Mouse (Mus musculus) c-Kit-positive CD71-positive TER-119-positive erythroid progenitor cells, embryonic 14.5 days (primary cell): ENCODE data around the gene Pigo.
A peak's percentile ranks its signal among the peaks of the same experiment; 100 is the strongest.

ENCODE experiments used
- DNase-seq: peaks from one replicate; pipeline ENCODE4 v3.0.0-alpha.2; 2013; ENCODE audit warnings: low spot score

Pigo gene

DNA sequence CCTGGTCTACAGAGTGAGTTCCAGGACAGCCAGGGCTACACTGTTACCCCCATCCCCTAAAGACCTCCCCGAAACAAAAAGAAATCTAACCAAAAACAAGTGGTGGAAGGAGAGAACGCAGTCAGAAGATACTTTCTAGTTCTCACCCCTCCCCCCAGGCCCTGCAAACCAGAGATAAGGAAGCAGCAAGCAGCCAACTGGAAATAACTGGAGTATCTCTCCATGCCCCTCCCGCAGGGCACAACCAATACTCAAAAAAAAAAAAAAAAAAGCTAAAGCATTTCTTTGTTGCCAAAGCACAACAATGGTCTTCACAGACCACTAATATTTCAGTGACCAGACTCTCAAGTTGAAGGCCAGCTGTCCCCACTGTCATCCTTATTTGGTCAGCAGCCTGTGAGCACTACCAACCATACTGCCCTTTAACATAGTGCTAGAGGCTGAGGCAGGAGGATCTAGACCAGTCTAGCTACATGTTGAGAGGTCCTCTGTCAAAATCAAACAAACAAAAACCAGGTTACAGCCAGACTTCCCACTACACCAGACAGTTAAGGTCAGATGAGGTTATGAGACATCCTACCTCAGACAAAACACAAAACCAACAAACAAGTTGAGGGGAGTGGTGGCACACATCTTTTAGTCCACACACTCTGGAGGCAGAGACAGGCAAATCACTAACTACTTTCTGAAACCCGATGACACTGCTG is 12.4 kb upstream of the Pigo start:
- DNase-seq: peak; percentile 90

DNA sequence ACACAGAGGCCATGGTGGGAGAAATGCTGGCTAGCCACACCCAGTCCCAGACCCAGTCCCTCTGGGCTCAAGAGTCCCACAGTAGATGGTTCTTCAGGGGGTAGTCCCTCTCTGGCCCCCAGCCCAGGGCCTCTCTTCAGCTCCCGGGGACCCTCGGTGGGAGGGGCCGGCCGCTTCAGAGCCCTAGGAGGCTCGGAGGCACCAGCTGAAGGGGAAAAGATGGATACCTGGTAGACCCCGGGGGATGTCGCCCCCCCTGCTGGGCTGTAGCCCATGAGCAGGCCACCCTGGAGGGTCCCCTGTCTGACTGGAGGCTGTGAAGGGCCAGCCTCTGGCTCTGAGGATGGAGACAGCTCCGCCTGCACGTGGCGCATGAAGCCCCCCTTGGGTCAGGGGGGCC is 10.7 kb upstream of the Pigo start:
- no peak for DNase-seq

DNA sequence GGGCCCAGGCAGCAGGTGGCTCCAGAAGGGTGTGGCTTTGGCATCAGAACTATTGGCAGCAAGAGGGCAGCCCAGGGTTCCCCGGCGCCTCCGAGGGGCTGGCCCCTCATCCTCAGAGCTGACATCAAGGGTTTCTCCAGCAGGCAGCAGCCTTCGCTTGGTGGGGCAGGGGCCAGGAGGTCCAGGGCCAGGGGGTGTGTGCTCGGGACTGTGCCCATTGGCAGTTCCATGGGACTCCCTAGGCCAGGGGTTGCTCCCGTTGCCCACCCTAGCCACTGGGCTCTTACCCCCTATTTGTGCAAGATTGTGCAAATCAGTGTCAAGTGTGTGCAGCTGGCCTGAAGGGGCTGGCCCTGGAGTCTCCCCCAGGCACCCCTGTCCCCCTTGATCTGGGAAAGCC is 10.2 kb upstream of the Pigo start:
- no peak for DNase-seq

DNA sequence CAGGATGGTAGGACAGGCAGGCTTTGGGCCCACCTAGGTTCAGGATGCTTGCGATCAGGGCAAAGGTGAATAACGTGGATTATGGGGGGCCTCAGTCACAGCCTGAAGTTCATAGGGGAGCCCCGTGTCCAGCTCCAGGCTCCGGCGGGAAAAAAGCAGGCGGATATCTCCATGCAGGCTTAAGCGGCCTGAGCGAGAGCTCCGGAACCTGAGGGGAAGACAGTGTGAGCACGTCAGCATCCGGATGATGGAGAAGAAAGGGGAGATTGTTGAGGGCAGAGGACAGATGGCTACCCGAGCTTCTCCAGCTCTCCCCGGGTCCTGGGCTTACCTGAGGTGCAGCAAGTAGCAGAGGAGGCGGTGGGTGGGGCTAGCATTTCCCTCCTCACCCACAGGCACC is 7.9 kb upstream of the Pigo start:
- no peak for DNase-seq

DNA sequence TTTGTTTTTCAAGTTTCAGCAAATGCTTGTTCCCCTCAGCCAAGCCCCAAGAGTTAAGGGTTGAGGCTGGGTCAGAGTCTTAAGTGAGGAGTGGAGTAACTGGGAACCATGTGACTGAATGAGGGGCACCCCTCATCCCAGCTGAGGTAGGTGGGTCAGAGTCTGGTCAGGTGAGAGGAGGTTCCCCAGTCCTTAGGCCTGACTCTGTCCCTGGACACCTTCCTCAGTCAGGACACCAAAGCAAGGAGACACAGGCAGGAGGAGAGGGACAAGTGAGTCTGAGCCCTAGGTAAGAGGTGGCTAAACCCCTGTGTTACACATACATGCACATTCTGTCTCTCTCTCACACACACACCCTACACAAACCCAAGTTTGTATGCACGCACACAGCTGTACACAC is 6.9 kb upstream of the Pigo start:
- DNase-seq: no peak

DNA sequence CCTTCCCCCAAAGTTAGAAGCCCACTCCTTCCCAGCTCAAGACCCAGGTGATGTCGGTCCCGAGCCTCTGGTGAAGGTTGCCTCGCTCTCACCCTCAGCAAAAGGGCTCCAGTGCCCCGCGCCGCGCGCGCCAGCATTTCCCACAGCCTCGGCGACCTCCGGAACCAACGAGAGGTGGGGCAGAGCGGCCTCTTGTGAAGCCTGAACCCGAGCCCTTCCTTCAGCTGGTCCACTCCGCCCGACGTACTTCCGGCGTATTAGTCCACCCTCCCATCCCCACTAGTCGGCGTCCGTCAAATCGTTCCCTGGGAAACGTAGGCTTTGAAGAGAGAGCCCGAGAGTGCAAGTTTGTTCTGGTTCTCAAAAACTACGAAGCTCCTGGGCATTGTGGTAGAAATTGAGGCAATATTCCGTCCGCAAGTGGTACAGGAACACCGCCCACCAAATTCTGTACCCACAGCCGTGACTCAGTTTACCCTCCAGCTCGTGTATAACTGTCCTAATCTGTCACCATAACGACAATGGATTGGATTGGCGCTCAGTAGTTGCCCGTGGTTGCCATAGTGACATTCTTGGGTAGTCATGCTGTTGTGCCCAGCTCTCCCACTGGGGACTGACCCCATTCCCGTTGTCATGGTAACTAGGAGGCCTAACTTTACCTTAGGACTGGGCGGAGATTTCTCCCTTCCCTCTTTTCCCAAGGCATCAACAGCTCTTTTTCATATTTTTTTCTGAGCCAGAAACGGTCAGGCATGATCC is 5.8 kb upstream of the Pigo start, which contains the start of gene Stoml2:
Gene Stoml2 (minus strand): TSS at position 474 of the 759 bp plus-strand sequence.
- DNase-seq: peak; percentile 89

DNA sequence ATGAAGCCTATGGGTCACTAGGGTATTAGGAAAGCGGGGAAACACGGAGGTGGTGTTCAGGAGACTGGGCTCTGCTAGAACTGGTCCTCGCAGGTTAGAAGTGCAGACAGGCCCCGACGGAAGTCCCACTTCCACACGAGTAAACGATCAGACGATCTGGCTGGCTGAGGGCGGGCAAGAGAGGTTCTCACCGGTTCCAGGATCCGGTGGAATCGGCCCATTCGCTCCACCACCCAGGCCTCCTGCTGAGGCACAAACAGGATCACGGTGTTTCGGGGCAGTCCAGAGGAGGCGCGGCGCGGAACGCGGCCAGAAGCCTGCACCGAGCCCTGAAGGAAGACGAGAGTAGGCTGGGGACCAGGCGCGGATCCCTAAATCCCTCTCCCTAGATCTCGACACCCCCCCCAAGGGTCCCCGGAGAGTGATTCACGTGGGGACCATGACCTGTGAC is 5.2 kb upstream of the Pigo start:
- DNase-seq: no peak

DNA sequence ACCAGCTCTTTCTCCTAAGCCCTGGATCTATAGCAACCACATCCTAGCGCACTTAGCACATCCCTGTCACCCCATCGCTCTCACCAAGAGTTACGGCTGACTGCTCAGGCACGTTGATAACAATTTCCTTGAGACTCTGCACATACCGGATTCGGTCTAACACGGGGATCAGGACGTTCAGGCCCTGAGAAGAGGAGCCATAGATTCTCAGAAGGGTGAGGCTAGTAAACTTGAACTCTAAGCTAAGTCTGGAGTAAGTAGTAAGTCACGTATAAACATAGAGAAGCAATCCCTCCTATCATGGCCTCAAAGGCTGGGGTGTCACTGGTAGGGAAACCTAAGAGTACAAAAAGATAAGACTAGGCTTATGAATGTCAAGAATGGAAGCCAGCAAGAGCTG is 4.7 kb upstream of the Pigo start:
- DNase-seq: peak; percentile 60

DNA sequence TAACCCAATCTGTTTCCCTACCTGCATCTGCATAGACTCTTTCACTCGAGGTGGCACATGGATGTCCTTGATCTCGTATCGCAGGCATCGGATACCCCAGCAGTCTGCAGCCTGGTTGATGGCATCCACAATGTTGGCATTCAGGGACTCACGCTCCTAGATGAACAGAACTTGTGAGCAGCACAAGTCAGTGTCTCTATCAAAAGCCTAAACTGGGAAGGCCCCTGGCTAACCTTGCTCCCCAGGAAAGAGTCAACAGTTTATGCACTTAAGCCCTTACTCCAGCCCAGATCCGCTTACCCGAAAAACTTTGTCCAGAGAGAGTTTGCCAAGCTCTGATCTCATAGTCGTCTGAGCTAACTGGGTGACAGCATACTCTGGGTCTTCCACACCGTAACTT is 4.1 kb upstream of the Pigo start:
- DNase-seq: no peak

DNA sequence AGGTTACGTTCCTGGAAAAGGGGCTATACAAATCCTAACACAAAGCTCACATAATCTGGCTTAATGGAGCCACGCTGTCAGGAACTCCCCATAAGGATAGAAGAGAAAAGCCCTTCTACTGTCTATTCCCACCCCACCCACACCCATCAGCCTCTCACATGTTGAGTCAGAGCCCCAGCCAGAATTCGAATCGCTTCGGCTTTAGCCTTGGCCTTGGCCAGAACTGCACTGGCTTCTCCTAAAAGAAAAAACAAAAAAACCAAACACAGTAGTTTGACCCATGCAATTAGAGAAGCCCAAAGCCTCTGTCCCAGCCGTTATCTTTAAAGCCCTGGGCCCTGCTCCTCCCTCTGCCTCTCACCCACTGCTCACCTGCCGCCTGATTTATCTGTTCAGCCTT is 3.5 kb upstream of the Pigo start:
- no peak for DNase-seq

DNA sequence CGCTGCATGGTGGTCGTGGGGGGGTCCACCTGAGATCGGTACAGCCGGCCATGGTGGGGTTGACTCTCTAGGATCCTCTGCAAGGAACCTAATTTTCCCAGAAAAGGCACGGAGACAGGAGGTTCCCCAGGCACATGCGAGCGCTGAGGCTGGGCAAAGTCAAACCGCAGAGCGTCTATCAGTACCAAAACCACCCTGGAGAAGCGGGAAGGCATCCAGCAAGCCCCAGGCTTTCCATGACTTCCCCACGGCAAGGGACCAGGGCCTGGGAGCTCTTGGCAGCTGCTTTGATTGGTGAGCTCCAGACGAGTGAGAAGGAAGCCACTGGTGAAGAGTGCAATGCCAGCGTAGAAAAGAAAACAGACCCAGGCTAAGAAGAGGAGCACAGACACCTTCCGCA is 946 bp downstream of the Pigo start:
- DNase-seq: no peak

DNA sequence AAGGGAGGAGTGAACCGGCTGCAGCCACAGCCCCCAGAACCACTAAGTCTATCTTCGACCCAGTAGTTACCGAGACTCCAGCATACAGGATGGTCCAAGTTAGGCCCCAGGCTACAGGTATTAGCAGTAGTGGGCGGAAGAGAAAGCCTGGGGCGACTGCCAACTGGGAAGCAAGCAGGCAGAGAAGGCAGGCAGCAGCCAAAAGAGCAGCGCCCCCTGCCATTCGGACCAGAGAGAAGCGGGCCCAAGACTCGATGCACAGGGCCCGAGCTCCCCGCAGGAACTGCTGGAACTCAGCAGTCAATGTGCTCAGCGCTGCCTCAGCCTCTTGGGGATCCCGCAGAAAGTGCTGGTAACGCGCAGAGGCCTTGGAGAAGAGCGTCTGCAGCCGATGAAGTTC is 4.3 kb downstream of the Pigo start:
- no peak for DNase-seq

DNA sequence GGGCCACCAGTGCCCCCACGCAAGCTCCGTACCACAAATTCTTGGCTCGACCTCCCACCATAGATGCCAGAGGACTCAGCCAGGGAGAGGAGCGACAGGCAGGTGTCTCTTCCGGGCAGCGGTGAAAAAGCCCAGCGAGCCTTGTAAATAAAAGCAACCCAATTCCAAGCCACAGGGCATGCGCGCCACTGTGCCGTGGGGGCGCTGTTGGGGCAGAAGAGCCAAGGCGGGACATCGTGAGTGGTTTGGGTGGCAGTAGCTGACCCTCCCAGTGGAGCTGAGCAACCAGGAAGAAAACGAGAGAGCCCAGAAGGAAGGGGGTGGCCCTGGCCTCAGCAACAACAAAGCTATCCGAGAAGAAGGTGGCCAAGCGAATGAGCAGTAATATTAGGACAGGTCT is 4.7 kb downstream of the Pigo start:
- no peak for DNase-seq

DNA sequence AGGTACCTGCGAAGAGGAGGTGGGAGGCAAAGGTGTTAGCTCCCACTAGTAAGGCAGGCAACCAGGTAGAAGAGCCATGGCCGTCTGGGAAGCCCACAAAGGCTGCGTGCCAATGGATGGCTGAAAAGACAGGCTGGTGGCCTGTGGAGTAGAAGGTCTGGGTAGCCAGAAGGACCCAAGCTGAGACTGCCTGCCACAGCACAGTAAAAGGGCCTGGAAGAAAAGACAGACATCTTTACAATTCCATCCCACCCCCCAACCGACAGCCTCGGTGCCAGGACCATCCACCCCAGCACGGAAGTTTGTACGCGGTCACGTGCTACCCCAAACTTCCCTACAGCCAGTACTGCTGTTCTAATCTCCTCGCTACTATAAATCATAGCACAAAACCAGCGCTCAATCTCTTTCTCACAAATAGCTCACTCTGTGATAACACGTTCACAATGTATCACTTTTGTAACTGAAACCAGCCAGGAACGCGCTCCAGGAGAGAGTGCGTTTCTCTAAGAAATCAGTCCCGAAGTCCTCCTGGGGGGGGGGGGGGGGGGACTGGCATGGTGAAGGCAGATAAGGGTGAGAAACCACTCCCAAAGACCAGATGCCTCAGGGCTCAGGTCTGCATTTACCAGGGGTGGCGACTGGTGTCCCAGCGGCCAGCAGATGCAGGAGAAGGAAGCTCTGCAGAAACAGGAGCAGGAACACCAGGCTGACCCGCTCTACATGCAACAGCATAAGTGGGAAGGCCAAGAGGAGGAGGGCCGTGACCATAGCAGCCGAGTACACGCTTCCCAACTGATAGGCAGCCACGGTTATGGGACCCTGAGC is 5.8 kb downstream of the Pigo start:
- DNase-seq: no peak

DNA sequence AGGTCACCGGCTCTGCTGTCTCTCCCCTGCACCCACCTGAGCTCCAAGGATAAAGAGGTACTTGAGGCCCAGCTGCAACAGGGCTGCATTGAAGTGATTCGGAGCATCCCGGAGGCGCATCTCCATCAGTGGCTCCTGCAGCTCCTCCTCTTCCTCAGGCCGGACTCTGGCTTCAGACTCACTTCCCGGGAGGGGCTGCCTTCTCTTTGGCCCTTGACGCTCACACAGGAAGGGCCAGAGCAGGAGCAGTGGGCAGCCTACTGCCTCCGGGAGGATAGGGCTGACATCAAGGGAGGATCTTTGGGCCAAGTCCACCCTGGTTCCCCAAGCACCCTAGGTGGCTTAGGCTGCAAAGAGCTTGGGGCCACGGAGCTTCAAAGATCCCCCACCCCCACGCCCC is 6.4 kb downstream of the Pigo start:
- no peak for DNase-seq

DNA sequence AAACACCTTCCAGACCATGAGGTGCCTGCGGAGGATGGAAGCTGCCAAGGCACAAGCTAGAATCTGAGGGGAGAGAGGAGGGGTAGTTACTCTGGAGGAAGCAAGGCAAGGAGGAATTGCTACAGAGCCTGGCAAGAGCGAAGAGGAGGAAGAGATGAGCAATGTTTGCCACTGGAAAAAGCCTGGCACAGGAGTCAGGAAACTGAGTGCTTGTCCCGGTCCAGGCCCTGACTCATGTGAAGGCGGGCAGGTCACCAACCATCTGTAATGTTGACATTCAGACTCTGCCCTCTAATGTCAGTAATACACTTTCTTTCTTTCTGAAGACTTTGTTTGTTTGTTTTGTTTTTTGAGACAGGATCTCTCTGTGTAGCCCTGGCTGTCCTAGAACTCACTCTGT is 7.5 kb downstream of the Pigo start:
- no peak for DNase-seq

DNA sequence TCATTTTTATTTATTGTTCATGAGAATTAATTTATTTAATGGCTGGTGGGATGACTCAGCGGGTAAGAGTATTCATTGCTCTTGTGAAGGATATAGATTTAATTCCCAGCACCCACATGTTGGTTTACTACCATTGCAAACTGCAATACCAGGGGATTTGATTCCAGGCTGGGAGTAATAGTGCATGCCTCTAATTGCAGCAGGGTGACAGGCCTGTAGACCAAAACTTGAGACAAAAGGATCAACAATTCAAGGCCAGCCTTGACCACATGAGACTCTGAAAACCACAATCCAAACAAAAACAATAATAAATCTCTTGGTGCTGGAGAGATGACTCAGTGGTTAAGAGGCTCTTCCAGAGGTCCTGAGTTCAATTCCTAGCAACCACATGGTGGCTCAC is 13.5 kb downstream of the Pigo start:
- no peak for DNase-seq

DNA sequence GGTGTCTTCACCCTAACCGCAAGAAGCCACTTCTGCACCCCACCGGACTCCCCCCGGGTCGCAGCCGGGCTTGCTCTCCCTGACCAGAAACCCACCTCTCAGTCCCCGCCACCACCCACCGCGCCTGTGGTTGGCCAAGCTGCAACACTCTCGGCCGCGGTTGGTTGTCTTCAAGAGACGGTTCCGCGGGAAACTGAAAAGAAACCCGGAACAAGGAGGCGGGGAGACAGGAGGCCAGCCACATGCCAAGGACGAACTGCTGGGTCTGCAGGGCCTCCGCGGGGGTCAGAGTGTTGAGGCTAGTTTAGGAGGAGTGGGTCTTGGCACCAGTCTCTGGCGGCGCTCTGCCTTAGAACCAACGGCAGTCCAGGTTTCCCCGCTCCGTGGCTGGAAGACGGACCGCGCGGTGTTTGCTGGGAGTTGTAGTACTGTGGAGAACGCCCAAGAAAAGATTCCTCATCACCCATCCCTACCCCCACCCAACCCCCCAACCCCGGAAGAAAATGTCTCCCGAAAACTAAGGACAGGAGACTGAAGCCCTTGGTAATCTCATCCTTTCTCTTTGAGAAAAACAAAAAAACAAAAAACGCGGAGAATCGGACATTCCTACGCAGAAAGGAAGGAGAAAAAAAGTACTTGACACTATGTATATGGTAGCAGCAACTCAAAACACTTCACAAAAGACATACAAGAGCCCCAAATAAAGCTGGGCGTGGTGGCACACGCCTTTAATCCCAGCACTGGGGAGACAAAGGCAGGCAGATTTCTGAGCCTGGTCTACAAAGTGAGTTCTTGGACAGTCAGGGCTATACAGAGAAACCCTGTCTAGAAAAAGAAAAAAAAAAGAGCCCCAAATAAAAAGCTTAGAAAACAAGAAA is 15.2 kb downstream of the Pigo start, which contains the start of gene Fancg:
Gene Fancg (minus strand): TSS at position 346 of the 878 bp plus-strand sequence.
- DNase-seq: peak; percentile 76

DNA sequence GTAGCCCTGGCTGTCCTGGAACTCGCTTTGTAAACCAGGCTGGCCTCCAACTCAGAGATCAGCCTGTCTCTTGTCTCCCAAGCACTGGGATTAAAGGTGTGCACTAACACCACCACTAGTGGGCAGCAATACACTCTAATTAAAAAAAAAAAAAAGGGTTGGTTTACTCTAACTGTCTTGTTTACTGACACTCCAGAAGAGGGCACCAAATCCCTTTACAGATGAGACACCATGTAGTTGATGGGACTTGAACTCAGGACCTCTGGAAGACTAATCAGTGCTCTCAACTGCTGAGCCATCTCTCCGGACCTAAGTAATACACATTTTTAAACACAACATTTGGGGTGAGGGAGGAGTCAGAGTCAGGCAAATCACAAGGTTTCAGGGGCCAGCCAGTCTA is 19.9 kb downstream of the Pigo start:
- DNase-seq: peak; percentile 72

DNA sequence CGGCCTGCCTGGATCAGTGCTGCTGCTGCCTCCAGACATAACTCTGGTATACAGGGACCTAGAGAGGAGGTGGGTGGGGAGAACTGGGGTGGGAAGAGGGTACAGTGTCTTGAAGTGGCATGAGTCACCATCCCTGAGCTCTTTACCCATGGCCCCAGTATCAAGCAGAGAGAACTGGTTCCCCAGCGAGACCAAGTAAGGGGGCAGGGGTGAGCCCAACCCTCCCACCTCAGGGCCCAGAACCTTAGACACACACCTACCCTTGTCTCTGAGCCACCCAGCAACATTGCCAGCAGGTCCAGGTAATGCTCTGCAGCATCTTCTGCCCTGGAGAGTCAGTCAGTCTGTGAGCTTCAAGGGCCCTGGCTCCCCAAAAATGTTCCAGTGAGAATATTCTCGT is 20.7 kb downstream of the Pigo start:
- no peak for DNase-seq

DNA sequence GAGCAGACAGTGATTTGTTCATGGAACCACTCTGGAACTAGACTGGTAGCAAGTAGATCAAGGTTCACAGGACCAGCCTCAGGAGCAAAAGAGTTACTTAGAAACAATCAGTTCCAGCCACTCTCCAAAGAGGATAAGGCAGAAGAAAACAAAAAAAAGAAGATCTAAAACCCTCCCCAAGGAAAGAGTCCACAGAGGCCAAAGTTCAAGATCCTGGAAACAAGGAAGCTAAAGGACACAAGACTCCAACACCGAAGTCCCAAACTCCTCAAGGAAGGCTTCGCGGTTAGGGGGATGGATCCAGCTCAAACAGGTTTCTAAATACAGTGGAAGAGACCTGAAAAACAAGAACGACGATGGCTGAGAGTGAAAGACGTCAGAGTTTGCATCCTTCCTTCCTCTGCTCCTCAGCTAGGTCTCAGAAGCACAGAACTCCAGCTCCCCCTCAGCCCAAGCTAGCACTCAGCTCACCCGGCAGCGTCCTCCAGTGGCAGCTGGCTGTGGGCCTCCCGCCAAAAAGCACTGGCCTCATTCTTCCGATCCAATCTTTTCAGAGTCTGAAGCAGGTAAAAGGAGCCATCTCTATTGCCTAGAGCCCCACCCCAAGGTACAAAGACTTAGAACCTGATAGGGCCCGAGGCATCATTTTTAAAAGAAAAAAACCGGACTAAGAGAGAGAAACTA is 22.7 kb downstream of the Pigo start:
- no peak for DNase-seq
